Mouse (Mus musculus): Measurements from ENCODE around the gene Cd200.
"Not testable (repeated sequence)": the region's sequence is repeated elsewhere in the genome, so short reads cannot be mapped to it uniquely, and the experiment has no call there.

The Cd200 gene

DNA sequence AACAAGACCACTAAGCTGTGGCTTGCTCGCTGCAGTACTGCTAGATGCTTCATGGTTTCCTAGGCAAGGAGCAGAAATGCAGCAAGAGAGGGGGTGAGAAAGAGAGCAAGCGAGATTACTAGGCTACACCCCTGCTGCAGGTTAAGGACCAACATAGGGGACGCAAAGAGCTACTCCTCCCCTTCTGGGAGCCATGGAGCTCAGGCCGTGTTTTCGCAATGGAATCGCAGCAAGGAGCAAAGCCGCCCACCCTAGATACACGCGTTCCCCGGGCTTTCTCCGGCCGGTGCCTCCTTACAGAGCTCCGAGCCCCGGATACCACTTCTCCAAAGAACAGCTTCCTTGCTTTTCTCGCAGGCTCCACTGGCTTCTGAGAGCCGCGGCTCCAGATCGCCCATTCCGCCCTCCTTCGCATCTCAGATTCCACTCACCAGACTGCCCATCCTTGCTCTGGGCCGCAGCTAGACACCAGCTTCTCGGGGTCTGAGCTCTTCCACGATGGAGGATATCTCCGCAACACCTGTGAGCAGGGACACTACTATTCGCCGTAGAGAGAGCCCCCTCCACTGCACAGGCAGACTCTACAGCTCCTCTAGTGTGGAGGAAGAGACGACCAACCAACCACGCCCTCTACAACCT is at the start of gene Cd200:
Gene Cd200, minus strand, starts transcription at position 629 of the 639 bp plus-strand sequence.
- peak; percentile 45 for DNase-seq

- no peak for DNase-seq
These were observed 45.9 kb upstream of the Cd200 start for GRCm38 (mm10) chr16:45454762-45455161.

DNA sequence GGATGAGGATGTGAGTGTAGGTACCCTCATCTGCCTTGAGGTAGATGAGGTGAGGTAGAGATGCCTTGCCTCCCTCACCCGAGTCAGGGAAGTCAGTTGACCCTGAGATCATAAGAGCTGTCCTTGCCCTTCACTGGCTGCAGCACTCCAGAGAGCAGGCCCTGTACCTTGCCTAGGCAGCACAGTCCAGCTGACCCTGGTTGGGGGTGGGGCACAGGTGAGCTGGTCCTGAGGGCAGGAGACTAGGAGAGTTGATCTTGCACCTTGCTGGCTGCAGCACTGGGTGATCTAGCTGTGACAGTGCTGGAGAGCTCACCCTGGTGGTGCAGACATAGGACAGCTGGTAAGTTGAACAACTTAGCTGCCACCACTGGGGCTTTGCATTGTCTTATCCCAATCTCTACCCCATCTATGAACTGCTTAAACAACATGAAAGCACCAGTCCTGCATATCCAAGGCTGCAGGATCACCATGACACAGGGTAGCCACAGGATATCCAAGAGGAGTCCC is 28.4 kb upstream of the Cd200 start:
- no peak for DNase-seq

- DNase-seq: no peak
These were observed 26.7 kb upstream of the Cd200 start for GRCm38 (mm10) chr16:45435591-45435990.

DNA sequence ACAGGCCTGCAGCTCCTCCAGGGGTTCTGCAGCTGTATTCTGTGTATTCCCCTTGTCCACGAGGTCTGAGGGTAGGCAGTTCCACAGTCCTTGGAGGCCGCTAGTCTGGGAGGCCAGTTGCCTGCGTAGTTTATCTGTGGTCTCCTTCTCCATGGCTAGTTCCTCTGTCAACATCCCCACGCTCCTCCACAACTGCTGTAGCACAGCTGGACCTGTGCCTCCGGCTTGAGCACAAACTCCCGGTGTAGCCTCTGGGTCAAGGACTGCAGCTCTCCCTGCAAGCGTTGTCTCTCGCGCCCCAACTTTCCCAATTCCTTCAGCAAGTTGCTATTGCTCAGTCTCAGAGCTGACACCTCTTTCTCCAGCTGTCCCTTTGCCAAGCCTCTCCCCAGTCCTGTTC is 18.8 kb upstream of the Cd200 start:
- DNase-seq: no peak

GRCm38 (mm10) chr16:45413497-45413896 is 4.6 kb upstream of the Cd200 start:
- DNase-seq: no peak

DNA sequence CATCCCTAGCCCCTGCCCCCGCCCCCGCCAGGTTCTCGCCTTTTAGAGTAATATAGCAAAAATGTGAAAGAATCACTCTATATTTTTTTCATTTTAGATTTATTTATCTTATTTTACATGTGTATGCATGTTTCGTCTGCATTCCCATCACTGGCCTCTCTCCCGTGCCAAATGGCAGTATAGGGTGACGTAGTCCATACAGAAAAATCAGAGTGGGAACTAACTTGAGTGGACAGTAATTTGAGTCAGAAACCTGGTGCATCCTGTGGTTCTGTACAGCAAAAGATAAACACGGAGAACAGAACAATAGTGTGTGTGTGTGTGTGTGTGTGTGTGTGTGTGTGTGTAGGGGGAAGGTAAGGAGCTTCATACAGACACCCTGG is 202 bp upstream of the Cd200 start:
- not testable (repeated sequence) for DNase-seq

GRCm38 (mm10) chr16:45407645-45408400 is 1.0 kb downstream of the Cd200 start:
- DNase-seq: no peak

DNA sequence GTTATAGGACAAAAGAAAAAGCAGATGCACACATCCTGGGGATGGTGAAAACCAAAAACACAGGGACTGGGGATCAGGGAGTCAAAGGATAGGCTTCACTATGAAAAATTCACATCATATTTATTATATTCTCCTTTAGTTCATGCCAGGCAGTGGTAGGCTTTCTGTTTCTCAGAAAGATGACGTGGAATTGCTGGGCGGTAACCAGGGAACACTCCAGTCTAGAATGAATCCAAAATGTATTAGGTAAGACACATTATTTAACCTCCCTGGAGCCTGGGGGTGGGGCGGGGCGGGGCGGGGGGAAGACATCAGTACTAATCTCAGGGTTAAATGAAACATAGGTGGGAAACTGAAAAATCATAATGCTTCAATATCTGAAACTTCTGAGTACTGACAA is 1.8 kb downstream of the Cd200 start:
- DNase-seq: no peak

DNA sequence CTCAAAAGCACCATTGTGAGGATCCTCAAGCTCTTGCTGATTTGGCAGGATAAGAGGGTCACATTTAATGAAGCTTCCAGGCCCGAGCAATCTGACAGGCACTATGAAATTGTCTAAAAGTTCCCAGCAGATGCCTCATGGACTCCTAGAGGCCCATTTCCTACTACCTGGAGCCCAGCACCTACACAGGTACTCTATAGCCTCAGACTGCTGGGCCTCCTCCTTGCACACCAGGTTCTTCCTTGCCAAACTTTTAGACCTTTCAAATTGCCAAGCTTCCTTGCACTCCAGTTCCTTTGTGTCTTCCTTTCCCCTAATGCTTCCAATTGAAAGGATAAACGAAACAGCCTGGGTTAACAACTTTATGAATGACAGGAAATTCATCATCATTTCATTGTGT is 5.9 kb downstream of the Cd200 start:
- DNase-seq: no peak

DNA sequence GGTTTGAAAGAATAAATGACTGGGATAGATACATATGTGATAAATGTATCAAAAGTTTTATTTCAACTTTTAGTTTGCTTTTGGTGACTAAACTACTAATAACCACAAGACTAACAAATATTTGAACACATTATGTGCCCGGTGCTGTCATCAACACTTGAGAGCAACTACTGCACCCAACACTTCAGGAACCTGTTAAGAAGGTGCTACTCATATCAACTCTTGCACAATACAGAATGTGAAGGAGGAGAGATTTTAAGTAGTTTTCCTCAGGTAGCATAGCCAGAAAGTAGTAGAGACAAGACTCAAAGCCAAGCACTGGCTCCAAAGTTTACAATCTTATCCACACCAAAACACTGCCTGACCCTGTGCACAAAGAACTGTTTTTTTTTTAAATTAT is 6.8 kb downstream of the Cd200 start:
- DNase-seq: no peak

GRCm38 (mm10) chr16:45399947-45400555 is 8.8 kb downstream of the Cd200 start:
- no peak for DNase-seq

- DNase-seq: no peak
These were observed 9.4 kb downstream of the Cd200 start for GRCm38 (mm10) chr16:45399411-45399810.

GRCm38 (mm10) chr16:45397440-45397839 is 11.4 kb downstream of the Cd200 start:
- DNase-seq: no peak

- DNase-seq: no peak
These were observed 16.6 kb downstream of the Cd200 start for GRCm38 (mm10) chr16:45392246-45392645.

DNA sequence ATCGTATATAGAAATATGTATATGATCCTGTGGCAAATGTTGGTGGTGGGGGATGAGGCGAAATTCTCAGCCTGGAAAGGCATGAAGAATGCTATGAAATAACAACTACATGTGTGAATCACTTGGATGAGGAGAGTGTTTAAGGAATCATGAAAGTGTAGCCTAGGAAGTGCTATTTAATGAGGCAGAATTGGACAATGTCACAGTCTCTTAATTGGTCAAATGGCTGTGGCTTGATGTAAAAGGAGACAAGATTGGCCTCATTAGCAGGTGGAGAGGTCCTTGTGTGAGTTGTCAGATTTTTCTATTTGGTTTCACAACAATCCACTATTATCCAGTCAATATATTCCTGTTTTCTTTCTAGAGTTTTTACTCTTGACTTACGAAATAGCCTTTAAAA is 17.2 kb downstream of the Cd200 start:
- no peak for DNase-seq

- DNase-seq: no peak
These were observed 18.4 kb downstream of the Cd200 start for GRCm38 (mm10) chr16:45390286-45390956.

DNA sequence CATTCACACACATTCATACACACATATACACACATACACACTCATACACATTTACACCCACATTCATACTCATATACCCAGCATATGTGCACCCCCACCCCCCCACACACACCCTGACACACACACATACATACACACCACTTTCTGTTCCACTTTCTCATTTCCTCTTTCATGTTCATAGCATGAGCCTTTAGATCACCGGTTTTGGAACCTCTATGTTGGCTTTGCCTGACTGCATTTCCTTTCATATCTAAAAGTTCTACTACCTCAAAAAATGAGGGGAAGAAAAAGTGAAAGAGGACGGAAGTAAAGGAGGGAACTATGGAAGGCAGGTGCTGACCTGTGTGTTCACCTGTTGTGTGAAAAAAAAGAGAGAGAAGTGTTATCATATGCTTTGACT is 19.0 kb downstream of the Cd200 start:
- DNase-seq: no peak

- no peak for DNase-seq
These were observed 19.8 kb downstream of the Cd200 start for GRCm38 (mm10) chr16:45389041-45389440.

- no peak for DNase-seq
These were observed 27.0 kb downstream of the Cd200 start for GRCm38 (mm10) chr16:45381811-45382210.

DNA sequence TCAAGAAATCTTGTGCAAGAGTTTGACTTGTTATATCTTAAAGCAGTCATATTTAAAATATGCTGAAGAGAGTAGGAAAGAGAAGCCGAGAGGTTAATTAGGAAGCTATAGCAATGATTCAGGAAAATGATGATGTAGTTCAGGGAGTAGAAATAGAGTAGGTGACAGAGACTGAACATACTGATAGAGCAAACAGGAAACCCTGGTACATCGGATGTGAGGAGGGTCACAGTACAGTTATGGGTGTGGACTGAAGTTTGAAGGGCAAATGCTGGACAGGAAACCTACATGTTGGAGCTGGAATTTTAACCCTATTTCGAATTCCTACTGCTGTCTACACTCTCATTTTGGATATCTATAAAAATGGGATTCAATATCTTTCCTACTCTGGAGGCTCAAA is 29.9 kb downstream of the Cd200 start:
- DNase-seq: no peak

- no peak for DNase-seq
These were observed 30.5 kb downstream of the Cd200 start for GRCm38 (mm10) chr16:45378147-45378943.

DNA sequence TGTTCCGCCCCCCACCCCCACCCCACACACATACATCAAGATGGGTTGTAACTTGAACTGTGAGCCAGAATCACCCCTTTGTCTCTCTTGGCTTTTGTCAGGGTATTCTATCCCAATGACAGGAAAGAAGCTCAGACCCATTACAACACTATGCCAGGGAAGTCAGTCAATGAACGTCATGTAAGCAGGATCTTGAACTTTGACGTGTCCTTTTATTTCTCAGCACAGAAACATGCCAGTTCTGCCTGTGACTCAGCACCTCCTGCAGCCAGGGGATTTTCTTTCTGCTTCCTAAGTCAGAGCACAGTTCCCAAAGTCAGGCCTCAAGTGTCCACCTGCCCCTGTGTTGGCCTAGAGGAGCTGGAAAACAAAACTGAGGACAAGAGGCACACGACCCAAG is 31.5 kb downstream of the Cd200 start:
- DNase-seq: no peak
